Mouse (Mus musculus) olfactory bulb, adult 2 months (tissue): Measurements from ENCODE around the gene Ipcef1.

Experiments
- CTCF ChIP-seq: fragments of 200-500 bp; IDR thresholded peaks from 2 replicates; pipeline ENCODE4 v1.5.1; 2012; ENCODE audit warnings: low read depth, mild to moderate bottlenecking, low read length, moderate library complexity; ENCODE audit not compliant: insufficient read depth
- POLR2A ChIP-seq: fragments of 200-500 bp; IDR thresholded peaks from 2 replicates; pipeline ENCODE4 v1.6.1; 2012; ENCODE audit warnings: mild to moderate bottlenecking, low read depth, low read length, moderate library complexity; ENCODE audit not compliant: insufficient read depth

DNA sequence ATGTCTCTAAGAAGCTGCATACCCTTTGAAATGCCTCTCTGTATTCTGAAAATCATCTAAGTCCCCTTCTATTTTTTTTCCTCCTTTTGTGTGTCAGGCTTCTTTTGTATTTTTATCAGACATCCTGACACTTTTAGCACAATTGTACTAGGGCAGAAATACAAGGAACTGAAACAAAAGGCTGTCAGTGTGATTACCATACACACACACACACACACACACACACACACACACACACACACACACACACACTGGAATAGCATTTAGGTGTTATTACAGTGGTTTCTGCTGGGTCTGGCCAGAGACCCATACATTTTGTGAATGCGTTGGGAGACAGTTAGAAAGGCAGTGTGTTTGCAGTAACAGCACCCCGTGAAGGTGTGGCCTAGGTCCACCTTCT lies 18.8 kb downstream of the Ipcef1 start:
- TF ChIP-seq POLR2A: no peak
- TF ChIP-seq CTCF: no peak
